Mouse (Mus musculus) kidney, postnatal 4 days (tissue): ENCODE measurements around the gene Filip1l.

Experiments
- DNase-seq, 2 experiments: peaks; one replicate each; pipeline ENCODE4 v3.0.0; 2021; ENCODE audit warnings: mixed read lengths in 2 of 2

Gene Filip1l

DNA sequence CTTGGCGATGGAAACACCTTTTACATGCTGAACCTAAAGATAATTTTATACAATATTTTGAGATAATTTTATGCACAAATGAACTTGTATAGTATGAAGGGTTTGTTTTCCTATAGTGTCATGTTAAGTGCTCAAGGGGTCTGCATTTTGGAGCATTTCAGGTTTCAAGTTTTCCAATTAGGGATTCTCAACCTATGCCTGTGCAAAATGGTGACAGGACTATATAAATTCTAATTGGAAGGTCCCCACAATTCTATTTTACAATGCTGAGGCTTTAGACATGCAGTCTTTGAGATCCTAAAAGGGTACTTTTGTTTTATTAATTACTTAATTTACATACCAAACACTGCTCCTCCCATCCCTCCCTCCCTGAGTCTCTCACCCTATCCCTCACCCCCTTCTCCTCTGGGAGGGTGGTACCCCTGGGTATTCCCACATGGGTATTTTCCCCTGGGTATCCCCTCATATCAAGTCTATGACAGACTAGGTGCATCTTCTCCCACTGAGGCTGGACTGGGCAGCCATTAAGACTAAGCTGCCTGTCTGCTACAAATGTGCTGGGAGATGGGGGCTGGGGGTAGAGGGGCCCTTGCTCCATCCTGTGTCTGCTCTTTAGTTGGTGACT lies 223.0 kb downstream of the Filip1l start:
- DNase-seq, result no peak

DNA sequence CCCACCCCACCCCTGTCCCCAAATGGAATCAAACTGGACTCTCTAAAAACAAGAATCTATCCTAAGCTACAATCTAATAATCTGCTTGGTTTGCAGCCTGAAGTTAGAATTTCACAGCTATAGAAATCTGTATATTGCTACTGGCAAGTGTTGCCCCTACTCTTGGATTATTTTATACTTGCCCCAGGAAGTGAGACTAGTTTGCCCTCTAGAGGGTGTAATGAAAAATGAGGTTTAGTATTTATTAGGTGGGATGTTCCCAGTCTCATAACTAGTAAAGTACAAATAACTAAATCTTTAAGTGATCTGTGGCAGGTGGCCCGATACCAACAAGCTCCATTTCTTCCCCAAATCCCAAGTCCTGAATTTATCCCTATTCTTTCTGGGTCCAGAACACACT lies 224.6 kb downstream of the Filip1l start:
- no peak for DNase-seq

DNA sequence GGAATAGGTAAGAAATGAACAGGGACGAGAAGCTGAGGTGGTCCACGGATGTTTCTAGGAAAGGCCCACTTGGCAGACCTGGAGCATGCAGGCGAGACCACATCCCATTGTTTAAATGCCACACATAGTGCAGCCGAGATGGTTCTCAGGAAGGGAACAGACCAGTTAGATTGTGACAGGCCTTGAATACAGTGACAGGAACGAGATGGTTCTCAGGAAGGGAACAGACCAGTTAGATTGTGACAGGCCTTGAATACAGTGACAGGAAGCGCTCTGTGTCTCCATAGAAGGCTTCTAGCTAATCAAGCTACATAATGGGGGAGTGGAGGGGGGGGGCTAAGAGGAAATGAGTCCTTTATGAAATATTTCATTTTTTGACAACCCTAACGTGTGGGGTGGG lies 227.1 kb downstream of the Filip1l start:
- DNase-seq, result no peak

DNA sequence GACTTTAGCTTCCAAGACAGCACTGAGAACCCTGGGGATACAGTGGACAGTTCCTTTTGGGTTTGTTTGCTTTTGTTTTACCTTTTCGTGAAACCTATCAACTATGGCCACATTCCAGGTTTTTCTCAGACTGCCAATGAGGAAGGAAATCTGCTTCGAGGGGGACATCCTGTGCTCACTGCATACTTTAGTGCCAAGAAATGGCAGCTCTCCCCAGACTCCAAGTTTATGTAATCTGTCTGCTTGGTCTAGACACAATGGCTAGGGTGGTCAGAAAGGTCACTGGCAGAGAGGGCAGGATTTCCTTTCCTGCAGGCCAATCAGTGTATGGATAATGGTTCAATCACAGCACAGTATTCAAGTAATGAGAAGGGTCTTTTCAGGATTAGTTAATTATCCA lies 229.1 kb downstream of the Filip1l start:
- peak; percentile 17 to 28 for DNase-seq

DNA sequence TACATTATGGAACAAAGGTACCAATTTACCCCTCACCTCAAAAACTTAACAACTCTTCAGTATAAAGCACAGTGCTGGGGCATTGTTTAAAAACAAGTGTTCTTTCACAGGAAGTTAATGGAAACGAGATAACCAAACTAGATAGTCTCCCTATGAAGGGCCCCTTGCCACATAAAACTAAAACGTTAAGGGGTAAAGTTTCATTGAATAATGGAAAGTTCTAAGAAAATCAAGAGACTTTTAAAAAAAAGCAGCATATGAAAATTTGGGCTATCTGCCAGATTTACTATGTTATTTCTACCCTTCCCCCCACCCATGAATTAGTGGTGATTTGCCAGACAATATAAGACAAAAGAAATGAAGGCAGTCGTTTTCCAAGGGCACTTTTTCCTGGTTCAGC lies 232.3 kb downstream of the Filip1l start:
- DNase-seq, result no peak

DNA sequence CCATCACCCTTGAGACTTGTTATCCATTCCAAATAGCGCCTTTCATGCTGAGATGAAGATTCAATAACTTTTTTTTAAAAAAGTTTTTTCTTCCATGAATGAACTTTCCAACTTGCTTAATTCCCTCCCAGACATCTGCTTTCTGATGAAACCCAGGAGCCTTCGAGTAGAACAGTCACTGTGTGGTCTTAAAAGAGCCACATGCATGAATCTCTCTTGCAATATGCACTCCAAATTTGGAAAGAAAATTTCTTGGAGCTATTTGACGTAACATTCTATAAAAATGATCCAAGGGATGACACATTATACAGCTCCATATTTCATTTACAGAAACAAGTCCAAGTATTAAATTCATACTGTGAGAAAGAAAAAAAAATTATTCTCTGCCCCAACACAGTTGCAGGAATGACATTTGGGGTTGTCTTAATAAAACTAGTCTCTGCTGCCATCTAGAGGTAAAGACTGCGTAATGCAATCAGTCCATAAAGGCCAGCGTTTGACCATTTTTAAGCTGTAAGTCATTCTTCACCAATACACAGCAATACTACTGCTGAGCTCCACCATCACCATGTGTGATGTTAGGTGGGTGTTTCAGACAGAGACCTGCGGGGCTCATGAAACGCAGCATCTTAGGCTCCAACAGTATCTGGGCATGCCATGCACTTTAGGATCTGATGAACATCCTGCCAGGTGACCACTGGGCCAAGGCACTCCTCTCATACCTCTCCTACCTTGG lies 240.7 kb downstream of the Filip1l start:
- DNase-seq, result no peak

DNA sequence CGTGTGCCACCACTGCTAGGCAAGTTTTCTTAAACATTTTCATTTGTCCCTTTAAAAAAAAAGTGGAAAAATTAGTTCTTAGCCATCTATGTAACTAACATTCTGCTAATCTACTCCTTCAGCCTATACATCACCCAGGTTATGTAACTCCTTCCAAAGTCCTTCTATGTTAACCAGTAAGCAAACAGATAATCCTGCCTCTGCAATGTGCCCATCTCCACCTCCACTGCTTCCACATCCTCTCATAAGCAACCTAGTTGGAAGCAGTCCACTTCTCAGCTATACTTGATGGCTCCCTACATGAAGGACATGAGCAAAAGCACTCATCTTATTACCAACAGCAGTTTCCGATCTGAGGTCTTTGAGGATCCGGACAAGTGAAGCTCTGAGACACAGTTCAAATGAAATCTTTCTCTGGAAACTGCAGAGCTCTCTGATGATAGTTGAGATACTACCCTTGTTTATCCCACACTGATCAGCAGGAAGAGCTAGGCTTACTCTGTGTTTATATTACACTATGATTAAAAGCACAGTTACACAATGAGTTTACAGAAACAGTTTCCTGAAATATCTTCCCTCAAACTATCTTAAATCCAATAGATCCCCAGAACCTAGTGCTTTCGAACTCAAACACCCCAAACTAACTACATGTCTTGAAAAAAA lies 244.5 kb downstream of the Filip1l start:
- DNase-seq, result no peak

GRCm38 (mm10) chr16:57601031-57601430 lies 248.1 kb downstream of the Filip1l start:
- no peak for DNase-seq

DNA sequence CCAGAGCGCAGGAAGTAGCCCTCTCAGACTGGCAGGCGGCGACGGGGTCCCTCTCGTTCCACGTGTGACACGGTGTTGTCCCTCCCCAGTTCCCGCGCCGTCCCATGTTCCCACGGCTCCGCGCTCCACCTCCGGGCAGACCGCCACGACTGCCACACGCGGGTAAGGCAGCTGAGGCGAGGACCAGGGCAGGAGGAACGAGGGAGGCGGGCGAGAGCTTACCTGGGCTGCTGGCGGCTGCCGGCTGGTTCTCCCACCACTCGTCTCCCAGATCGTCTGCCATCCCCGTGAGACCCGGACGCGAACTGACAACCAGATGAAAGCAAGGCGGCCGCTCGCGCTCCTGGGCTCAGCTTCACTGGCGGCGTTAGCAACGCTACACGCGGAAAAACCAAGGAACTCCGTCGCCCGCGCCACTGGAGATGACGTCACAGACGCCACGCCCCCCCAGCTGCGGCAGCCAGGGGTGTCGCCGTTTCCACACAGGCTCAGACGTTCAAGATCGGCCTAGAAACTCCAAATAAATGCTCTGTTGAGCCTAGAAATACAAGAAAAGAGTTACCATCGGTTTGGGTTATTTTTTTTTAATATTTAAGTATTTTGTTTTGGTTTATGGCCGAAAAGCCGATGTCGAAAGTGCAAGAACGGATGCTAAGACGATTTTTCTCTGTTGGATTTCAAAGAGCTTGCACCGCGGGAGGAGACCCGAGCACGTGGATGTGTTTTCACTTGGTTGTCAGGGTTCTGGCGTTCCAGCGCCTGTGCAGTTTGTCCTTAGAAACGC lies 253.7 kb downstream of the Filip1l start, which contains the start of gene Cmss1:
Gene Cmss1 (minus strand): TSS at position 421 of the 784 bp plus-strand sequence.
- DNase-seq, result peak; percentile 91 to 93

DNA sequence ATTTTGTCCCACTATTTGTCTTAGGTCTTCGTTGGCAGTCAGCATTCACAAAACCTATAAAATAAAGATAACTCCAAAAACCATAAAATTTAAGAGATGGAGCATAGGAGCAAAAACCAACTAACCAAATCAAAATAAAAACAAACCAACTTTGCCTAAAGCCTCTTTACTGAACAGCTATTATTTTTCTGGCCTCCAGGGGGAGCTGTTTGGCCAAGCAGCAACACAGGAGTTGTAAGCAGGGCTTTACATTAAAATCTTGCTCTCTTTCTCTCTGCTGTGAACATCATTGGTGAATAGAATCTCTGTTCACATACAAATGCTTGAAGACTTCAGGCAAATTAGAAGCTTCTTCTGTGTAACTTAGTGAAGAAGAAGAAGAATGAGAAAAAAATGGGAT lies 258.9 kb downstream of the Filip1l start:
- DNase-seq, result peak; percentile 34 to 39
